In genomic region chr19:5935691-5936090, GRCm38 (mm10) we compare ENCODE assay signal across 16 mouse cellular contexts. TPM values are rescaled to one million over a fixed set of nuclear protein-coding genes. Genes with fewer than 3 reads are reported as not detected.
DNase-seq lines count a peak whose midpoint lies in the region; ATAC-seq and TF ChIP-seq lines count a peak whose summit lies in the region.
"Had no signal": no experiment of that assay in that cellular context is flagged by ENCODE, and none has a peak within 500 bp of the region (broad histone marks: within the 10 kb centered on the region; RNA-seq: fewer than 3 reads in every experiment).

No protein-coding gene starts in this region.

- ATAC-seq in granulocyte monocyte progenitor cell, adult 5-6 weeks (replicated peaks; ENCODE audit: poor library complexity, severe bottlenecking), result no peak
- ATAC-seq in hindbrain, embryonic 16.5 days, result no peak
- ATAC-seq: forebrain, embryonic 14.5 days had no signal

- peaks cover 14% of the 10 kb centered on the region for H3K4me1 ChIP-seq in testis, adult 2 months (ENCODE audit: control insufficient read depth, insufficient read depth, low read length)
- peaks cover 19% of the 10 kb centered on the region for H3K4me1 ChIP-seq in hindbrain, embryonic 16.5 days (ENCODE audit: control insufficient read depth, insufficient read depth, low read depth, low read length)

- H3K27ac ChIP-seq in testis, adult 2 months (ENCODE audit: control insufficient read depth, insufficient read depth, low read depth, low read length), result peak overlapping the region; percentile 33; the same call in 1 of the 2 replicates
- no peak overlapping the region for H3K27ac ChIP-seq in hindbrain, embryonic 16.5 days (ENCODE audit: low read depth, low read length)
- H3K27ac ChIP-seq: midbrain, embryonic 12.5 days had no signal

- no peak overlapping the region for H3K4me3 ChIP-seq in testis, adult 2 months (ENCODE audit: control insufficient read depth, low read depth, low read length)
- no peak overlapping the region for H3K4me3 ChIP-seq in hindbrain, embryonic 16.5 days (ENCODE audit: low read length)
- H3K4me3 ChIP-seq: midbrain, embryonic 12.5 days had no signal

- TF ChIP-seq CTCF in testis, adult 2 months (IDR thresholded peaks at IDR 0.05; ENCODE audit: control insufficient read depth, insufficient read depth, insufficient replicate concordance, low read depth, low read length), result no peak

- no peaks in the 10 kb centered on the region for H3K27me3 ChIP-seq in testis, adult 2 months (ENCODE audit: control insufficient read depth, insufficient read depth, low read length)
- no peaks in the 10 kb centered on the region for H3K27me3 ChIP-seq in hindbrain, embryonic 16.5 days (replicated peaks; ENCODE audit: control insufficient read depth, insufficient read depth, low read length)
- H3K27me3 ChIP-seq: midbrain, embryonic 12.5 days had no signal

- no peak overlapping the region for H3K9ac ChIP-seq in hindbrain, embryonic 16.5 days (ENCODE audit: low read depth, low read length)
- H3K9ac ChIP-seq: midbrain, embryonic 12.5 days had no signal

- H3K9me3 ChIP-seq in hindbrain, embryonic 16.5 days (ENCODE audit: control insufficient read depth, low read length), result no peaks in the 10 kb centered on the region
- H3K9me3 ChIP-seq: midbrain, embryonic 12.5 days had no signal

- no peak for TF ChIP-seq POLR2A in testis, adult 2 months (IDR thresholded peaks at IDR 0.05; ENCODE audit: control insufficient read depth, low read depth, low read length)

- peak; percentile 61 to 76 for DNase-seq in heart, adult 18-20 months
- no peak for DNase-seq in heart, adult 8-10 months (ENCODE audit: low spot score)
- no peak for DNase-seq in testis, postnatal 14 days (ENCODE audit: low spot score)
- peak; percentile 48 to 68 for DNase-seq in kidney, postnatal 4 days
- DNase-seq in left cerebral cortex, adult 8-10 months (ENCODE audit: low spot score in 2 of 2), result no peak
- DNase-seq: left cerebral cortex, postnatal 4 days; thymus, postnatal 4 days had no signal

- no peak overlapping the region for H3K4me2 ChIP-seq in hindbrain, embryonic 16.5 days (ENCODE audit: low read length)
- H3K4me2 ChIP-seq: midbrain, embryonic 12.5 days had no signal

- no peaks in the 10 kb centered on the region for H3K36me3 ChIP-seq in testis, adult 2 months (ENCODE audit: control insufficient read depth, insufficient read depth, low read length)
- no peaks in the 10 kb centered on the region for H3K36me3 ChIP-seq in hindbrain, embryonic 16.5 days (ENCODE audit: control insufficient read depth, insufficient read depth, low read length)

- WGBS in hindbrain, embryonic 16.5 days, result 79% methylated on average over 5 of the region's 5 CpGs

RNA-seq across cellular contexts. Expression of gene Cdc42ep2, which starts 11.1 kb away (rescaled TPM):
- total RNA-seq in heart, adult 18-20 months (2021), result 1 to 10 TPM; 6.6 to 9.0 TPM
- 1 to 10 TPM; 6.0 to 9.7 (median 8.9) TPM for total RNA-seq in heart, adult 8-10 months (2022)
- 0.89 and 0.90 TPM in 2 replicates for polyA plus RNA-seq in testis, adult 2 months (2012; rRNA removed)
- total RNA-seq in left cerebral cortex, adult 8-10 months (2022), result 1 to 10 TPM; 6.1 to 7.4 (median 6.4) TPM
- total RNA-seq in granulocyte monocyte progenitor cell, adult 5-6 weeks (2014; fragmentation: Nextera tagmentation), result 0.23 TPM in 1 of 2 replicates, not detected in the other
- total RNA-seq in granulocyte monocyte progenitor cell, adult 5-6 weeks (2017), result not detected in 2 replicates
- 22.2 and 23.4 TPM in 2 replicates for polyA plus RNA-seq in hindbrain, embryonic 16.5 days (2015; fragmentation: Nextera tagmentation; extraction: Ambion mirVana)

RNA-seq across cellular contexts. Expression of gene Dpf2, which starts 22.9 kb away (rescaled TPM):
- total RNA-seq in heart, adult 18-20 months (2021), result 10 to 100 TPM; 77.6 to 84.0 TPM
- total RNA-seq in heart, adult 8-10 months (2022), result 10 to 100 TPM; 71.9 to 95.2 (median 81.1) TPM
- 63.6 and 69.2 TPM in 2 replicates for polyA plus RNA-seq in testis, adult 2 months (2012; rRNA removed)
- total RNA-seq in left cerebral cortex, adult 8-10 months (2022), result 10 to 100 TPM; 76.4 to 87.8 (median 81.6) TPM
- total RNA-seq in granulocyte monocyte progenitor cell, adult 5-6 weeks (2014; fragmentation: Nextera tagmentation), result 97.3 and 126 TPM in 2 replicates
- total RNA-seq in granulocyte monocyte progenitor cell, adult 5-6 weeks (2017), result 62.7 and 108 TPM in 2 replicates
- 94.0 and 117 TPM in 2 replicates for polyA plus RNA-seq in hindbrain, embryonic 16.5 days (2015; fragmentation: Nextera tagmentation; extraction: Ambion mirVana)

RNA-seq across cellular contexts. Expression of gene Pola2, which starts 28.3 kb away (rescaled TPM):
- 10 to 100 TPM in 1 of 2 experiments, 1 to 10 TPM in 1; 8.7 to 10.6 TPM for total RNA-seq in heart, adult 18-20 months (2021)
- 10 to 100 TPM in 2 of 4 experiments, 1 to 10 TPM in 2; 7.8 to 13.5 (median 9.3) TPM for total RNA-seq in heart, adult 8-10 months (2022)
- polyA plus RNA-seq in testis, adult 2 months (2012; rRNA removed), result 31.4 and 32.0 TPM in 2 replicates
- 1 to 10 TPM; 4.4 to 6.6 (median 5.6) TPM for total RNA-seq in left cerebral cortex, adult 8-10 months (2022)
- 122 and 129 TPM in 2 replicates for total RNA-seq in granulocyte monocyte progenitor cell, adult 5-6 weeks (2014; fragmentation: Nextera tagmentation)
- 56.9 and 64.9 TPM in 2 replicates for total RNA-seq in granulocyte monocyte progenitor cell, adult 5-6 weeks (2017)
- 22.4 and 26.6 TPM in 2 replicates for polyA plus RNA-seq in hindbrain, embryonic 16.5 days (2015; fragmentation: Nextera tagmentation; extraction: Ambion mirVana)

RNA-seq across cellular contexts. Expression of gene Tigd3, which starts 41.7 kb away (rescaled TPM):
- under 1 TPM in 1 of 2 experiments, not detected in 1; 0.35 TPM for total RNA-seq in heart, adult 18-20 months (2021)
- under 1 TPM; 0.23 to 0.50 (median 0.34) TPM for total RNA-seq in heart, adult 8-10 months (2022)
- 0.84 and 0.94 TPM in 2 replicates for polyA plus RNA-seq in testis, adult 2 months (2012; rRNA removed)
- total RNA-seq in left cerebral cortex, adult 8-10 months (2022), result 1 to 10 TPM; 3.9 to 5.6 (median 5.0) TPM
- 1.1 and 2.5 TPM in 2 replicates for total RNA-seq in granulocyte monocyte progenitor cell, adult 5-6 weeks (2014; fragmentation: Nextera tagmentation)
- 2.3 and 4.4 TPM in 2 replicates for total RNA-seq in granulocyte monocyte progenitor cell, adult 5-6 weeks (2017)
- polyA plus RNA-seq in hindbrain, embryonic 16.5 days (2015; fragmentation: Nextera tagmentation; extraction: Ambion mirVana), result 10.0 and 10.2 TPM in 2 replicates

RNA-seq across cellular contexts. Expression of gene Slc22a20, which starts 50.3 kb away (rescaled TPM):
- total RNA-seq in heart, adult 18-20 months (2021), result not detected
- not detected for total RNA-seq in heart, adult 8-10 months (2022)
- 0.06 TPM in 1 of 2 replicates, not detected in the other for polyA plus RNA-seq in testis, adult 2 months (2012; rRNA removed)
- not detected for total RNA-seq in left cerebral cortex, adult 8-10 months (2022)
- not detected in 2 replicates for total RNA-seq in granulocyte monocyte progenitor cell, adult 5-6 weeks (2014; fragmentation: Nextera tagmentation)
- total RNA-seq in granulocyte monocyte progenitor cell, adult 5-6 weeks (2017), result not detected in 2 replicates
- not detected in 2 replicates for polyA plus RNA-seq in hindbrain, embryonic 16.5 days (2015; fragmentation: Nextera tagmentation; extraction: Ambion mirVana)
- total RNA-seq: adrenal gland, adult 18-20 months; heart, postnatal 36 days; layer of hippocampus, adult 18-20 months; left cerebral cortex, postnatal 4 days had no signal
- polyA plus RNA-seq: C2C12; forebrain, embryonic 14.5 days; midbrain, embryonic 12.5 days had no signal

Comparison
In these comparisons a context has a peak if more than half of its experiments do, and no peak if none do; other contexts are left out.
1. DNase-seq: peak in heart, adult 18-20 months (2 of 2) and kidney, postnatal 4 days (2 of 2); none in heart, adult 8-10 months (single experiment), testis, postnatal 14 days (single experiment) and left cerebral cortex, adult 8-10 months (0 of 2).
2. RNA of gene Cdc42ep2, which starts 11.1 kb away (total RNA-seq): 6.0 to 9.7 TPM in heart, adult 8-10 months, 6.6 to 9.0 TPM in heart, adult 18-20 months and 6.1 to 7.4 TPM in left cerebral cortex, adult 8-10 months; 0.23 TPM in granulocyte monocyte progenitor cell, adult 5-6 weeks; every median in the first group is over 4 times any median in the second.